Mouse (Mus musculus) embryonic facial prominence, embryonic 11.5 days (tissue): ENCODE data around the gene Fgf18. TPM values are rescaled to one million over a fixed set of nuclear protein-coding genes. Genes with fewer than 3 reads are reported as not detected.

Experiments used
- ATAC-seq: fragments of 200-750 bp; cut with Nextera tagmentation; replicated peaks from 2 replicates; pipeline ENCODE4 v1.8.0; 2017; ENCODE audit warnings: low read depth; ENCODE audit not compliant: insufficient number of reproducible peaks, low FRiP score, low TSS enrichment
- DNase-seq: peaks from one replicate; pipeline ENCODE4 v3.0.0-alpha.2; 2015; ENCODE audit warnings: low spot score
- H3K27ac ChIP-seq: fragments of 300-500 bp; sonication (generic); replicated peaks from 2 replicates; pipeline ENCODE4 v1.5.1; 2014; ENCODE audit warnings: mild to moderate bottlenecking, low read depth, low read length, control low read depth
- H3K27me3 ChIP-seq: fragments of 300-500 bp; sonication (generic); 2 replicates; pipeline ENCODE4 v1.6.1; 2014; ENCODE audit warnings: mild to moderate bottlenecking, low read length, moderate library complexity, mixed read lengths; ENCODE audit not compliant: control insufficient read depth, insufficient read depth
- H3K36me3 ChIP-seq: fragments of 300-500 bp; sonication (generic); replicated peaks from 2 replicates; pipeline ENCODE4 v1.6.1; 2014; ENCODE audit warnings: low read depth, mild to moderate bottlenecking, low read length, moderate library complexity, mixed read lengths; ENCODE audit not compliant: control insufficient read depth, insufficient read depth
- H3K4me1 ChIP-seq: fragments of 300-500 bp; sonication (generic); 2 replicates; pipeline ENCODE4 v1.6.1; 2014; ENCODE audit warnings: low read length, mixed read lengths; ENCODE audit not compliant: control insufficient read depth, insufficient read depth
- H3K4me2 ChIP-seq: fragments of 300-500 bp; sonication (generic); 2 replicates; pipeline ENCODE4 v1.6.1; 2014; ENCODE audit warnings: low read depth, mild to moderate bottlenecking, control low read depth, low read length, moderate library complexity
- H3K4me3 ChIP-seq: fragments of 300-500 bp; sonication (generic); 2 replicates; pipeline ENCODE4 v1.5.1; 2014; ENCODE audit warnings: low read depth, low read length, control low read depth
- H3K9ac ChIP-seq: fragments of 300-500 bp; sonication (generic); replicated peaks from 2 replicates; pipeline ENCODE4 v1.6.1; 2014; ENCODE audit warnings: mild to moderate bottlenecking, control low read depth, low read length
- H3K9me3 ChIP-seq: fragments of 300-500 bp; sonication (generic); replicated peaks from 2 replicates; pipeline ENCODE4 v1.6.1; 2016; ENCODE audit warnings: mild to moderate bottlenecking, low read length, inconsistent platforms, mixed read lengths; ENCODE audit not compliant: control insufficient read depth
- WGBS: fragments of 180-500 bp; shearing (Covaris S2); extraction: QIAGEN DNeasy Blood & Tissue Kit; methylation state at CpG from one replicate; pipeline ENCODE4 v1.1.7; 2014; 5-methylcytosine and 5-hydroxymethylcytosine counted together
- polyA plus RNA-seq: library from polyadenylated mRNA; unstranded; fragments of >200 nt; fragmentation: Nextera tagmentation; extraction: Ambion mirVana; gene quantifications from 2 replicates; pipeline ENCODE4 v1.2.1, GENCODE M21; 2014

Gene Fgf18
- polyA plus RNA-seq, 1 experiment from 2014 or later = 4.0 TPM

DNA sequence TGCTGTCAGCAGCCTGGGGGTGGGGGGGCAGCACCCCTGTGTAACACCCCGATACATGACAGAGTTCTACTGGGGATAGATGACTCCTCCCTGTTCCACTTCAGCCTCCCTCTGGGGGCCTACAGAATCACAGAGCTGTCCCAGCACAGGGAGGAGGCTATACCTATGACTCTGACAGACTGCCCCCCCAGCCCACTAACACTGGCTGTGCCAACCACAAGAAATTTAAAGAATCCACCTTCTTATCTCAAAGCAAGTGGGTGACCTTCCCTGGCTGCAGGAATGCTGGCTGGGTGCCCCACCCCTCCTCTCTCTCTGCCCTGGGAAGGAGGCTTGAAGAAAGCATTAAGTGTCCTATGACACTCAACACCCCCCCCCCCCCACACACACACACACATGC is 4.4 kb downstream of the Fgf18 start:
- DNase-seq (no peak), ATAC-seq (no peak)
- H3K4me3 ChIP-seq = no peak overlapping the region
- peaks cover 16% of the 10 kb centered on the region; the same call in 1 of the 2 replicates for H3K4me1 ChIP-seq
- no peak overlapping the region for H3K27ac ChIP-seq
- H3K4me2 ChIP-seq = no peak overlapping the region
- peaks cover 12% of the 10 kb centered on the region for H3K27me3 ChIP-seq
- 77% methylated on average over 1 of the region's 1 CpGs for WGBS
- no peaks in the 10 kb centered on the region for H3K36me3 ChIP-seq
- no peak overlapping the region for H3K9ac ChIP-seq
- H3K9me3 ChIP-seq = no peaks in the 10 kb centered on the region

DNA sequence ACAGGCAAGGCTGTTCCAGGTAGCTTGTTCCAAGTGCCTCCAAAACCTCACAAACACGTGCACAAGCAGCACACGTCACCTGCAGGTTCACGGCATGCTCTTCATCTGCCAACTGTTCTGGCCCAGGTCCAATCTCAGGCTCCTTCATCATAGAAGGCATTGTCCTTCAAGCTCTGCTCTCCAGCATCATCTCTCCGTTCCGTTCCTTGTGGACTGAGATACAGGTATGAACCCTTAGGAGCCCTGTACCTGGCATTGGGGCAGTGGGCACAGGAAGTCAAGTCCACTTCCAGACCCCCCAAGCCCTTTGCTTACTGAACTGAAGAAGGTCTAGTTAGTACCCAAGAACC is 7.1 kb downstream of the Fgf18 start:
- ATAC-seq = no peak
- WGBS = 96% methylated on average over 5 of the region's 5 CpGs
- Histone ChIP-seq H3K9me3 (no peaks in the 10 kb centered on the region), H3K4me1 (no peaks in the 10 kb centered on the region; the same call in 1 of the 2 replicates), H3K9ac (no peak overlapping the region), H3K4me2 (no peak overlapping the region), H3K36me3 (no peaks in the 10 kb centered on the region), H3K27me3 (no peaks in the 10 kb centered on the region), H3K4me3 (no peak overlapping the region), H3K27ac (no peak overlapping the region)
- no peak for DNase-seq

GRCm38 (mm10) chr11:33139458-33140110 is 7.6 kb downstream of the Fgf18 start:
- DNase-seq (no peak), ATAC-seq (no peak)
- no peak overlapping the region for H3K27ac ChIP-seq
- H3K4me1 ChIP-seq = no peaks in the 10 kb centered on the region; the same call in 1 of the 2 replicates
- no peaks in the 10 kb centered on the region for H3K27me3 ChIP-seq
- no peak overlapping the region for H3K9ac ChIP-seq
- H3K9me3 ChIP-seq = no peaks in the 10 kb centered on the region
- no peaks in the 10 kb centered on the region for H3K36me3 ChIP-seq
- no peak overlapping the region for H3K4me3 ChIP-seq
- WGBS = 79% methylated on average over 9 of the region's 9 CpGs
- no peak overlapping the region for H3K4me2 ChIP-seq

DNA sequence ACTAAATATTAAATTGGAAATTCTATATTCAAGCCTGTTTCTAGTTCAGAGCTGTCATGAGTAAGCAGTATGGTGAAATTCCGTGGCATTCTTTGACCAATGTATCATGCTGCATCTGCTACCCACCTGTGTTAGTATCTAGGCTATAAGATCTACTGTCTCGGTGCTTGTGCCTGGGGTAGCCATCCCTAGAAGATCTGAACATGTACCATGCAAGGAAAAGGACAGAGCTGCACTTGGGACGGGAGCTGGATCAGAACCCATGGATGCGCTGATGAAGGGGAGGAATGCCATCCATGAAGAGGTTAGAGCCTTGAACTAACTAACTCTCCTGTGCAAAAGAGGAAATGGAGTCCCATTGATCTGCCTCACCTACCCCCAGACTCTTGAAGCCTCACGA is 8.5 kb downstream of the Fgf18 start:
- no peaks in the 10 kb centered on the region for H3K36me3 ChIP-seq
- 82% methylated on average over 5 of the region's 5 CpGs for WGBS
- H3K4me3 ChIP-seq = no peak overlapping the region
- DNase-seq (no peak), ATAC-seq (no peak)
- no peak overlapping the region for H3K9ac ChIP-seq
- H3K4me2 ChIP-seq = no peak overlapping the region
- H3K27ac ChIP-seq = no peak overlapping the region
- H3K9me3 ChIP-seq = no peaks in the 10 kb centered on the region
- H3K4me1 ChIP-seq = no peaks in the 10 kb centered on the region; the same call in 1 of the 2 replicates
- H3K27me3 ChIP-seq = no peaks in the 10 kb centered on the region

DNA sequence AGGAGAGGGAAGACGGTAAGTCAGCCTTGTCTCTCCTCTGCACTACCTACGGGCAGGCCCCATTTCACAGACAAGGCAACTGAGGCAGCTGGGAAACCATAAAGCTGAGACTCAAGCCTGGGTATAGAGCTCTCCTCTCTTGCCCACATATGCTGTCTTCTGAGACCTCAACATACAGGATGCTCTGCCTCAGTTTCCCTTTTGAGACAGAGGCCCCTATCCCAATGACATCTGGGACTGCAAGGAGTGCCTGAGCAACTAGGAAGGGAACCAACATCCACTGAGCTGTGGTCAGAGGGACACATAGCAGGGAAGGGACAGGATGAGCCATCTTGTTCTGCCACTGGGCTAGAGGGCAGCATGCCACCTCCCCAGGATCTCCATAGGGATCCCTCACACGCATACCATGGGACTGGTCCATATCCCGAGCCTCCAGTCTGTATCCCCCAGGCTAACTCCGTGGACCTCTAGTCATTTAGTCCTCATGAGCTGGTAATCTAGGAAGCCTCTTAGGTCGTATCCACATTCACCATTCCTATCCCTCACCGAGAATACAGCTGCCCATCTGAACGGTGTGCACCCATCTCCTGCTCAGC is 12.7 kb downstream of the Fgf18 start:
- Histone ChIP-seq H3K27ac (no peak overlapping the region), H3K4me1 (no peaks in the 10 kb centered on the region), H3K4me3 (no peak overlapping the region), H3K36me3 (no peaks in the 10 kb centered on the region), H3K27me3 (no peaks in the 10 kb centered on the region), H3K4me2 (no peak overlapping the region), H3K9me3 (no peaks in the 10 kb centered on the region), H3K9ac (no peak overlapping the region)
- WGBS = 92% methylated on average over 8 of the region's 8 CpGs
- ATAC-seq (no peak), DNase-seq (no peak)

DNA sequence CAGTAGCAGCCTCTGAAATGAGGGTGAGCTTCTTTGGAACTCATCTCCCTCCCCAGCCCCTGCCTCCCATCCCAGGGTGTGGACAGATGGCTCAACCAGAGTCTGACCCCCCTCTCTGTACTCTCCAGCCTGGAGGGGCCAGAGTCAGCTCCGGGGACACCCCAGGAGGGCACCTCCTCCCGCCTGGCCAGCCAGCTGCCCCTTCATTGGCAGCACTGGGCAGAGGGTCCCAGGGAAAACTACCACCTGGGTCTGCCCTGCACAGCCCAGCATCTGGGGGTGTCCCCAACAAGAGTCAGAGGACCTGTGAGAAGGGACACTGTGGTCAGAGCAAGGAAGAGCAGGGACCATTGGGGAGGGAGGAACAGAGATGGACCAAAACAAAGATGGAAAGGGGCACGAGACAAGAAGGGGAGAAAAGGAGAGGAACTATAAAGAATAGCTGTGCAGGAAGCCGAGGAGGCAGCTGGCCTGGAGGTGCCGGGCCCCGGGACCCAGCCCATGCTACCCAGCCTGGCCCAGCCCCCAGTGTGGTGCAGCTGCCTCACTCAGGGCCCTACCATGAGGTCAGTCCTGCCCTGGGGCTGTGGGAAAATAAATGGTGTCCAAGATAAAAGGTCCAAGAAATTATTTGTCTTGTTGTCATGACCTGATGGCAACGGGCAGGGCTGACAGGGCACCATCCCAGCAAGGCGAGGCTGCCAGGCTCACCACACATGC is 14.4 kb downstream of the Fgf18 start:
- Histone ChIP-seq H3K4me1 (no peaks in the 10 kb centered on the region), H3K27me3 (no peaks in the 10 kb centered on the region), H3K27ac (no peak overlapping the region), H3K36me3 (no peaks in the 10 kb centered on the region), H3K4me2 (no peak overlapping the region), H3K4me3 (no peak overlapping the region), H3K9ac (no peak overlapping the region), H3K9me3 (no peaks in the 10 kb centered on the region)
- 48% methylated on average over 8 of the region's 8 CpGs for WGBS
- DNase-seq = no peak
- 0 out of 2 replicates have a peak, but pooled peaks have one; percentile 56 for ATAC-seq

DNA sequence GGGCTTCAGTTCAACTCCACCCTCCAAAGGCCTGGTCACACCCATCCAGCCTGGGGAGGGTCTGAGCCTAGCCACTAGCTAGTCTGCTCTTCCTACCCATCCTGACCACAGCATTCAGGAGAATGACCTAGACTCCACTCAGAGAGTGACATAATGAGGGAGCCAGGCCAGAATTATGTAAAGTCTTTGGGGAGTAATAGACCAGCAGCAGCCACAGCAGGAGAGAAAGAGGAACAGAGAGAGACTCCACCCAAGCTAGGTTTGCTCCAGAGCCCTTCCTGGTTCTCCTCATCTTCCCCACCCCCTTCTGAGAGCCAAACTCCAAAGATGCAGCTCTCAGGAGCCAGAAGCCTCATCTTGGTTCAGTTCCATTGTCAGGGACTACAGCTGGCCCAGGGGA is 20.1 kb downstream of the Fgf18 start:
- no peak overlapping the region for H3K4me3 ChIP-seq
- DNase-seq (no peak), ATAC-seq (no peak)
- no peaks in the 10 kb centered on the region for H3K36me3 ChIP-seq
- no peak overlapping the region for H3K4me2 ChIP-seq
- no peak overlapping the region for H3K9ac ChIP-seq
- H3K9me3 ChIP-seq = no peaks in the 10 kb centered on the region
- H3K27me3 ChIP-seq = no peaks in the 10 kb centered on the region
- H3K4me1 ChIP-seq = no peaks in the 10 kb centered on the region; the same call in 1 of the 2 replicates
- H3K27ac ChIP-seq = no peak overlapping the region
